Mouse (Mus musculus) embryonic facial prominence, embryonic 11.5 days (tissue): ENCODE data around the gene Araf. TPM values are rescaled to one million over a fixed set of nuclear protein-coding genes. Genes with fewer than 3 reads are reported as not detected.
A peak's percentile ranks its signal among the peaks of the same experiment; 100 is the strongest.

Experiments used
- ATAC-seq: fragments of 200-750 bp; cut with Nextera tagmentation; replicated peaks from 2 replicates; pipeline ENCODE4 v1.8.0; 2017; ENCODE audit warnings: low read depth; ENCODE audit not compliant: insufficient number of reproducible peaks, low FRiP score, low TSS enrichment
- DNase-seq: peaks from one replicate; pipeline ENCODE4 v3.0.0-alpha.2; 2015; ENCODE audit warnings: low spot score
- H3K27ac ChIP-seq: fragments of 300-500 bp; sonication (generic); replicated peaks from 2 replicates; pipeline ENCODE4 v1.5.1; 2014; ENCODE audit warnings: mild to moderate bottlenecking, low read depth, low read length, control low read depth
- H3K27me3 ChIP-seq: fragments of 300-500 bp; sonication (generic); 2 replicates; pipeline ENCODE4 v1.6.1; 2014; ENCODE audit warnings: mild to moderate bottlenecking, low read length, moderate library complexity, mixed read lengths; ENCODE audit not compliant: control insufficient read depth, insufficient read depth
- H3K36me3 ChIP-seq: fragments of 300-500 bp; sonication (generic); replicated peaks from 2 replicates; pipeline ENCODE4 v1.6.1; 2014; ENCODE audit warnings: low read depth, mild to moderate bottlenecking, low read length, moderate library complexity, mixed read lengths; ENCODE audit not compliant: control insufficient read depth, insufficient read depth
- H3K4me1 ChIP-seq: fragments of 300-500 bp; sonication (generic); 2 replicates; pipeline ENCODE4 v1.6.1; 2014; ENCODE audit warnings: low read length, mixed read lengths; ENCODE audit not compliant: control insufficient read depth, insufficient read depth
- H3K4me2 ChIP-seq: fragments of 300-500 bp; sonication (generic); 2 replicates; pipeline ENCODE4 v1.6.1; 2014; ENCODE audit warnings: low read depth, mild to moderate bottlenecking, control low read depth, low read length, moderate library complexity
- H3K4me3 ChIP-seq: fragments of 300-500 bp; sonication (generic); 2 replicates; pipeline ENCODE4 v1.5.1; 2014; ENCODE audit warnings: low read depth, low read length, control low read depth
- H3K9ac ChIP-seq: fragments of 300-500 bp; sonication (generic); replicated peaks from 2 replicates; pipeline ENCODE4 v1.6.1; 2014; ENCODE audit warnings: mild to moderate bottlenecking, control low read depth, low read length
- H3K9me3 ChIP-seq: fragments of 300-500 bp; sonication (generic); replicated peaks from 2 replicates; pipeline ENCODE4 v1.6.1; 2016; ENCODE audit warnings: mild to moderate bottlenecking, low read length, inconsistent platforms, mixed read lengths; ENCODE audit not compliant: control insufficient read depth
- WGBS: fragments of 180-500 bp; shearing (Covaris S2); extraction: QIAGEN DNeasy Blood & Tissue Kit; methylation state at CpG from one replicate; pipeline ENCODE4 v1.1.7; 2014; 5-methylcytosine and 5-hydroxymethylcytosine counted together
- polyA plus RNA-seq: library from polyadenylated mRNA; unstranded; fragments of >200 nt; fragmentation: Nextera tagmentation; extraction: Ambion mirVana; gene quantifications from 2 replicates; pipeline ENCODE4 v1.2.1, GENCODE M21; 2014

Araf gene
- polyA plus RNA-seq, 1 experiment from 2014 or later = 68.0 TPM

- ATAC-seq (no peak), DNase-seq (no peak)
- no peak overlapping the region for H3K27ac ChIP-seq
- no peak overlapping the region for H3K9ac ChIP-seq
- H3K27me3 ChIP-seq = no peaks in the 10 kb centered on the region
- no peak overlapping the region for H3K4me2 ChIP-seq
- no peaks in the 10 kb centered on the region for H3K9me3 ChIP-seq
- no peaks in the 10 kb centered on the region for H3K4me1 ChIP-seq
- H3K4me3 ChIP-seq = no peak overlapping the region
- H3K36me3 ChIP-seq = no peaks in the 10 kb centered on the region
- WGBS = 75% methylated on average over 6 of the region's 6 CpGs
These were observed 19.4 kb downstream of the Araf start for GRCm38 (mm10) chrX:20816974-20817373.

GRCm38 (mm10) chrX:20819204-20819628 lies 21.6 kb downstream of the Araf start:
- ATAC-seq (peak; percentile 93), DNase-seq (peak; percentile 80)
- 29% methylated on average over 19 of the region's 19 CpGs for WGBS
- Histone ChIP-seq H3K9me3 (no peaks in the 10 kb centered on the region), H3K27ac (no peak overlapping the region), H3K27me3 (no peaks in the 10 kb centered on the region), H3K4me1 (no peaks in the 10 kb centered on the region), H3K4me3 (0 out of 2 replicates have a peak overlapping the region, but pooled peaks have one; percentile 17), H3K9ac (no peak overlapping the region), H3K4me2 (peak overlapping the region; percentile 41), H3K36me3 (no peaks in the 10 kb centered on the region)

GRCm38 (mm10) chrX:20819708-20820426 lies 22.3 kb downstream of the Araf start:
- Histone ChIP-seq H3K27me3 (no peaks in the 10 kb centered on the region), H3K4me1 (no peaks in the 10 kb centered on the region), H3K36me3 (no peaks in the 10 kb centered on the region), H3K9me3 (no peaks in the 10 kb centered on the region), H3K4me2 (peak overlapping the region; percentile 41), H3K9ac (no peak overlapping the region; the same call in 1 of the 2 replicates), H3K27ac (no peak overlapping the region), H3K4me3 (0 out of 2 replicates have a peak overlapping the region, but pooled peaks have one; percentile 17)
- WGBS = 48% methylated on average over 7 of the region's 8 CpGs
- ATAC-seq (peak; percentile 48), DNase-seq (peak; percentile 17)

- H3K9me3 ChIP-seq = no peaks in the 10 kb centered on the region
- no peaks in the 10 kb centered on the region for H3K27me3 ChIP-seq
- H3K4me1 ChIP-seq = no peaks in the 10 kb centered on the region
- H3K27ac ChIP-seq = no peak overlapping the region
- ATAC-seq (peak; percentile 83; the same call in 1 of the 2 replicates), DNase-seq (peak; percentile 61)
- no peak overlapping the region for H3K4me3 ChIP-seq
- no peaks in the 10 kb centered on the region for H3K36me3 ChIP-seq
- H3K4me2 ChIP-seq = no peak overlapping the region
- H3K9ac ChIP-seq = no peak overlapping the region
- 26% methylated on average over 5 of the region's 5 CpGs for WGBS
These were observed 31.3 kb downstream of the Araf start for GRCm38 (mm10) chrX:20828934-20829333.

GRCm38 (mm10) chrX:20847232-20847631 lies 49.6 kb downstream of the Araf start:
- Histone ChIP-seq H3K4me1 (no peaks in the 10 kb centered on the region), H3K9me3 (no peaks in the 10 kb centered on the region), H3K4me2 (no peak overlapping the region), H3K36me3 (no peaks in the 10 kb centered on the region; the same call in 1 of the 2 replicates), H3K27me3 (no peaks in the 10 kb centered on the region), H3K9ac (no peak overlapping the region), H3K27ac (no peak overlapping the region), H3K4me3 (no peak overlapping the region)
- 88% methylated on average over 3 of the region's 3 CpGs for WGBS
- DNase-seq (no peak), ATAC-seq (no peak)

- 0 out of 2 replicates have a peak, but pooled peaks have one; percentile 39 for ATAC-seq
- no peaks in the 10 kb centered on the region; the same call in 1 of the 2 replicates for H3K36me3 ChIP-seq
- H3K9me3 ChIP-seq = no peaks in the 10 kb centered on the region
- no peaks in the 10 kb centered on the region for H3K27me3 ChIP-seq
- H3K4me1 ChIP-seq = no peaks in the 10 kb centered on the region
- 21% methylated on average over 2 of the region's 2 CpGs for WGBS
- H3K27ac ChIP-seq = no peak overlapping the region
- H3K4me2 ChIP-seq = no peak overlapping the region
- no peak overlapping the region for H3K9ac ChIP-seq
- 0 out of 2 replicates have a peak overlapping the region, but pooled peaks have one; percentile 3 for H3K4me3 ChIP-seq
- no peak for DNase-seq
These were observed 50.2 kb downstream of the Araf start for GRCm38 (mm10) chrX:20847816-20848215.

- no peaks in the 10 kb centered on the region; the same call in 1 of the 2 replicates for H3K36me3 ChIP-seq
- DNase-seq (peak; percentile 91), ATAC-seq (peak; percentile 96)
- H3K27ac ChIP-seq = no peak overlapping the region
- WGBS = 15% methylated on average over 42 of the region's 42 CpGs
- peak overlapping the region; percentile 56 for H3K4me3 ChIP-seq
- H3K4me1 ChIP-seq = no peaks in the 10 kb centered on the region
- no peaks in the 10 kb centered on the region for H3K27me3 ChIP-seq
- H3K9ac ChIP-seq = peak overlapping the region; percentile 62
- H3K9me3 ChIP-seq = no peaks in the 10 kb centered on the region
- H3K4me2 ChIP-seq = peak overlapping the region; percentile 22
These were observed 50.8 kb downstream of the Araf start for GRCm38 (mm10) chrX:20848256-20848984.

- Histone ChIP-seq H3K9me3 (no peaks in the 10 kb centered on the region), H3K4me1 (no peaks in the 10 kb centered on the region), H3K4me3 (no peak overlapping the region), H3K27me3 (no peaks in the 10 kb centered on the region), H3K9ac (no peak overlapping the region), H3K36me3 (no peaks in the 10 kb centered on the region; the same call in 1 of the 2 replicates), H3K27ac (no peak overlapping the region), H3K4me2 (no peak overlapping the region)
- DNase-seq = no peak
- WGBS = 94% methylated on average over 7 of the region's 7 CpGs
- ATAC-seq = no peak
These were observed 56.2 kb downstream of the Araf start for GRCm38 (mm10) chrX:20853794-20854193.
